Mouse (Mus musculus) forebrain, embryonic 15.5 days (tissue): ENCODE data around the gene AI837181. TPM values are rescaled to one million over a fixed set of nuclear protein-coding genes. Genes with fewer than 3 reads are reported as not detected.
A peak's percentile ranks its signal among the peaks of the same experiment; 100 is the strongest.

Experiments used
- ATAC-seq: fragments of 200-750 bp; cut with Nextera tagmentation; replicated peaks from 2 replicates; pipeline ENCODE4 v1.8.0; 2017; ENCODE audit warnings: mild to moderate bottlenecking, moderate TSS enrichment, moderate library complexity
- H3K27ac ChIP-seq: fragments of 300-500 bp; sonication (generic); replicated peaks from 2 replicates; pipeline ENCODE4 v1.5.1; 2015; ENCODE audit warnings: mild to moderate bottlenecking, inconsistent platforms
- H3K27me3 ChIP-seq: fragments of 300-500 bp; sonication (generic); 2 replicates; pipeline ENCODE4 v1.6.1; 2015; ENCODE audit warnings: inconsistent platforms
- H3K36me3 ChIP-seq: fragments of 300-500 bp; sonication (generic); 2 replicates; pipeline ENCODE4 v1.6.1; 2015; ENCODE audit warnings: mild to moderate bottlenecking, inconsistent platforms
- H3K4me1 ChIP-seq: fragments of 300-500 bp; sonication (generic); 2 replicates; pipeline ENCODE4 v1.6.1; 2015; ENCODE audit warnings: inconsistent platforms
- H3K4me2 ChIP-seq: fragments of 300-500 bp; sonication (generic); replicated peaks from 2 replicates; pipeline ENCODE4 v1.6.1; 2015; ENCODE audit warnings: mild to moderate bottlenecking, inconsistent platforms
- H3K4me3 ChIP-seq: fragments of 300-500 bp; sonication (generic); 2 replicates; pipeline ENCODE4 v1.5.1; 2015; ENCODE audit warnings: mild to moderate bottlenecking, inconsistent platforms
- H3K9ac ChIP-seq: fragments of 300-500 bp; sonication (generic); replicated peaks from 2 replicates; pipeline ENCODE4 v1.6.1; 2015; ENCODE audit warnings: mild to moderate bottlenecking, inconsistent platforms
- H3K9me3 ChIP-seq: fragments of 300-500 bp; sonication (generic); 2 replicates; pipeline ENCODE4 v1.6.1; 2016; ENCODE audit warnings: inconsistent platforms
- WGBS: fragments of 180-500 bp; shearing (Covaris S2); methylation state at CpG from one replicate; pipeline ENCODE4 v1.1.7; 2015; ENCODE audit warnings: mixed read lengths; 5-methylcytosine and 5-hydroxymethylcytosine counted together
- polyA plus RNA-seq: library from polyadenylated mRNA; unstranded; fragments of >200 nt; fragmentation: Nextera tagmentation; extraction: Ambion mirVana; gene quantifications from 2 replicates; pipeline ENCODE4 v1.2.1, GENCODE M21; 2015

The AI837181 gene
- polyA plus RNA-seq, 1 experiment from 2014 or later = 66.5 TPM

- Histone ChIP-seq H3K27ac (no peak overlapping the region; the same call in 1 of the 2 replicates), H3K36me3 (0 out of 2 replicates have a peak, but pooled peaks cover 3% of the 10 kb centered on the region), H3K4me3 (peak overlapping the region; percentile 59), H3K4me1 (peaks cover 37% of the 10 kb centered on the region), H3K4me2 (peak overlapping the region; percentile 94), H3K9ac (peak overlapping the region; percentile 68), H3K27me3 (peaks cover 10% of the 10 kb centered on the region; the same call in 1 of the 2 replicates), H3K9me3 (no peaks in the 10 kb centered on the region)
- ATAC-seq = no peak
- WGBS = 60% methylated on average over 8 of the region's 8 CpGs
These were observed 30.6 kb downstream of the AI837181 start for GRCm38 (mm10) chr19:5455568-5455967.

DNA sequence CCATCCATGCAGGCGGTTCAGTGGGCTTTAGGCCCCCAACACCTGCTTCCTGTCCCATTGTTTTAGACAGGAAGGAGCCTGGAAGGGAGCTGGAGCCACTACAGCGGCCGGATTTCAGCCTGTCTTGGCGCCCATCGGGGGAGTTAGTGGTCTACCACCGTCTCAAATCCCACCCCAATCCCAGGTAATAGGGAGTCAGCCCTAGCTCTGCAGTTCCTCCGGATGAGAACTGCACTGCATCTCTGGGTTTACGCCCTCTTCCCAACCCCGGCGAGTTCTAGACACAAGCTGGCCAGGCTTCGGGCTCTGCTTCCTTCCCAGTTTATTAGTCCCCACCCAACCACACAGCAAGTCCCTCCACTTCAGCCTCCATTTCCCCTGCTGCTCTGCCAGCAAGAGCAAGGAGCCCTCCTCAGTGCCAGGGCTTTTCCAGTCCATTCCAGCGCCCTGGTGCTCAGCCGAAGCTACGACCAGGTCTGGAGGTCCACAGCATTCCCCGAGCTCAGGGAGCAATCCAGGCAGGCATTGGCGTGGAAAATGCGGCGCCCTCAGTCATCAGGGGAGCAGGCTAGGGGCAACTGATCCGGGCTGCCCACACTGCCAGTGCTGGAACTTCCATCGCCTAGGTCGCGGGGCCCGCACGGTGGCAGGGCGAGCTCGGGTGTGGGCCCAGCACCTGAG lies 31.4 kb downstream of the AI837181 start:
- H3K27ac ChIP-seq = peak overlapping the region; percentile 94
- H3K36me3 ChIP-seq = 0 out of 2 replicates have a peak, but pooled peaks cover 3% of the 10 kb centered on the region
- H3K4me1 ChIP-seq = peaks cover 43% of the 10 kb centered on the region
- 4% methylated on average over 26 of the region's 26 CpGs for WGBS
- H3K9me3 ChIP-seq = no peaks in the 10 kb centered on the region
- peak overlapping the region; percentile 94 for H3K4me2 ChIP-seq
- peak overlapping the region; percentile 59 for H3K4me3 ChIP-seq
- H3K9ac ChIP-seq = peak overlapping the region; percentile 68
- ATAC-seq = no peak
- H3K27me3 ChIP-seq = 0 out of 2 replicates have a peak, but pooled peaks cover 9% of the 10 kb centered on the region

DNA sequence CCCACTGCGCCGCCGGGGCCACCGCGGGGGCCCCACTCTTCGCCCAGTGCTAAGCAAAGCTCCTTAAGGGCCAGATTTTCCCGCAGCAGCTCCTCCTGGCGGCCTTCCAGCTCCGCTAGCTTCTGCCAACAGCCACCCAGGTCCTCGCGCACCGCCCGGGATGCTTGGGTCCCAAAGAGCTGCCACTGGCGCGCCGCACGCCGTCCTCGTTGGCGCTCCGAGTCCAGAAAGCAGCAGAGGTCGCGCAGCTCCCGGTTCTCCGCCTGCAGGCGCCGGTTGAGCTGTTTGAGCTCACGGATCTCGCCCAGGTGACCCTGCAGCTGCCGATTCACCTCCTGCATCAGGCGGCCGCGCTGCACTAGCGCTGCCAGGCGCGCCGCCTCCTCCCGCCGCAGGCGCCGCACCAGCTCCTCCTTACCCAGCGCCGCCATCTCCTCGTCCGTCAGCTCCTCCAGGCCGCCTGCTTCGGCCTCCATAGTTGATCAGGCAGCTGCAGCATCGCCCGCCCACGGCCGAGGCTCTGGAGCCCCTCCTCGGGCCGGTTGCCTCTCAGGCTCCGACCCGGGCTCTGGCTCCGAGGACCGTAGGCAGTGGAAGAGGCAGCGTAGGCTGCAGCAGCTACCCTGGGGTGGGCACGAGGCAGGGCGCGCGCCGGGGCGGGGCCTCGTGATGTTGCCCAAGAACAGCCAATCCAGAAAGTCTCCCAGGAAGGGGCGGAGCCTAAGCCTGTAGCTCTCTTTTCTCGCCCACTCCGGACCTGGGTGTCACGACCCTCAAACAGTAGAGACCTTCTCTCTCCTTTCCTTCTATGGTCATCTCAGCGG lies 32.2 kb downstream of the AI837181 start:
- under 1% methylated on average over 70 of the region's 70 CpGs for WGBS
- peak; percentile 92 for ATAC-seq
- Histone ChIP-seq H3K27me3 (0 out of 2 replicates have a peak, but pooled peaks cover 9% of the 10 kb centered on the region), H3K36me3 (0 out of 2 replicates have a peak, but pooled peaks cover 3% of the 10 kb centered on the region), H3K4me2 (peak overlapping the region; percentile 94), H3K4me3 (peak overlapping the region; percentile 59), H3K4me1 (peaks cover 48% of the 10 kb centered on the region), H3K9ac (peak overlapping the region; percentile 68), H3K9me3 (no peaks in the 10 kb centered on the region), H3K27ac (peak overlapping the region; percentile 94)

DNA sequence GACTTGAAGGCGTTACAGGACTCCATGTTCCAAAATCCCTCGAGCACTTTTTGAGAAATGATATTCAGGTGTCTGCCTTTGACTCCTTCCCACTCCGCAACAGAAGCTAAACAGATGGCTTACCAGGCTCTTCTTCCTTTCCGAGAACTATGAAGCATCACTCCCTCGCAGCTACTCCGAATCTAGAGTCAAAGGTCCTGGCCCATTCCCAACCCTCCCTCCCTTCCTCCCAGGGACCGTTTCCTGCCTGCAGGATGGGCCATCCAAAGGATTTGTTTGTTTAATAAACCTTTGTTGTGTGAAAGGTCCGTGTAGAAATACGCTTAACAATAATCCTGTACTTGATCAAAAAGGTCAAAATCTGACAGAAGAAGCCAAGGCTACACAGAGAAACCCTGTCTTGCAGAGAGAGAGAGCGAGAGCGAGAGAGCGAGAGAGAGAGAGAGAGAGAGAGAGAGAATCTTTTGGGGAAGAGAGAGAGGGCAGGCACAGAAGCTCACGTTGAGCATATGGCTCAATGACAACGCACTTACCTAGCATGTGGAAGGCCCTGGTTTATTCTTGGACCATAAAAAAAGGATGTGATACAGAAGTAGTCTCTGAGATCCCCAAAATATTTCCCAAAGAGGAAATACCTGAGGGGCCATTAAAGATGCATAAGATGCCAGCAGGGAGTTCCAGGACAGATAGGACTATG lies 33.0 kb downstream of the AI837181 start, which contains the start of gene Ccdc85b:
TSS of gene Ccdc85b (minus strand) at position 149 of the 697 bp plus-strand sequence.
- H3K4me2 ChIP-seq = peak within 1 kb of the TSS; percentile 94
- peak within 1 kb of the TSS; percentile 59 for H3K4me3 ChIP-seq
- H3K36me3 ChIP-seq = 0 out of 2 replicates have a peak, but pooled peaks cover 10% of the 10 kb centered on the region
- H3K9ac ChIP-seq = peak within 1 kb of the TSS; percentile 68
- H3K9me3 ChIP-seq = no peaks in the 10 kb centered on the region
- 15% methylated on average over 14 of the region's 14 CpGs for WGBS
- 0 out of 2 replicates have a peak, but pooled peaks cover 9% of the 10 kb centered on the region for H3K27me3 ChIP-seq
- peaks cover 48% of the 10 kb centered on the region for H3K4me1 ChIP-seq
- no peak; the same call in 1 of the 2 replicates for ATAC-seq
- peak within 1 kb of the TSS; percentile 94 for H3K27ac ChIP-seq

DNA sequence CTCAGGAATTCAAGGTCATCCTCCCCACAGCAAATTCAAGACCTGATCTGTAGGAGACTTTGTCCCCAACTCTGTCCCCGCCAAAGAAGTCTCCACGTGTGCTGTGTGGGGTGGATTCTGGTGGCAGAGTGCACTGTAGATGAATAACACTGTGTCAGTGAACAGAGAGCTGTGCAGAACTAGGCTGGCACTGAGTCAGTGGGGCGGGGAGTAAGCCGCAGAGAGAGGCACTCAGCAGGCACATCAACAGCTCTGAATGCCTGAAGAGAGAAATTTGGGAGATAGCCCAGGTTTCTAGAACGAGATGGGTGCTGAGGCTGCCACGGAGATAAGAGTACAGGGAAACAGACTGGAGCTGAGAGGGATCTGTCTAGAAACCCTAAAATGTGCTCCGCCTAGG lies 34.1 kb downstream of the AI837181 start:
- H3K27me3 ChIP-seq = 0 out of 2 replicates have a peak, but pooled peaks cover 9% of the 10 kb centered on the region
- H3K9ac ChIP-seq = no peak overlapping the region
- H3K36me3 ChIP-seq = peaks cover 13% of the 10 kb centered on the region; the same call in 1 of the 2 replicates
- WGBS = 62% methylated on average over 7 of the region's 7 CpGs
- no peak overlapping the region for H3K4me3 ChIP-seq
- H3K4me1 ChIP-seq = peaks cover 52% of the 10 kb centered on the region
- no peak overlapping the region for H3K4me2 ChIP-seq
- no peak overlapping the region; the same call in 1 of the 2 replicates for H3K27ac ChIP-seq
- no peaks in the 10 kb centered on the region for H3K9me3 ChIP-seq
- ATAC-seq = no peak

DNA sequence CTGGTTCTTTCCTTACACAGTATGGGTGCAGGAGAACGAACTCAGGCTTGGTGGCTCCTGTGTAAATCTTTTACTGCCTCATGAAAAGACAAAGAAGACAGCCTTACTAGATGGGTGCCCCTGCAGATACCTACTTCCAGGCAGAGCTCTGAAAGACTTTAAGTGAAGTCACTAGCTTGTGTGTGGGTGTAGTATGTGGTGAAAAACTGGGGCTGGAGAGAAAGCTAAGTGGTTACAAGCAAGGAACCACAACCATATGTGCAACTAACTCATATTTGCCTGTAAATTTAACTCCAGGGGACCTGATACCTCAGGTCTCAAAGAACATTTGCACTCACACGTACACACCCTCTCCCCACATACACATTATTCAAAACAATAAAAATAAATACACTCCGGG lies 35.0 kb downstream of the AI837181 start:
- H3K4me1 ChIP-seq = peaks cover 57% of the 10 kb centered on the region
- WGBS = 27% methylated on average over 3 of the region's 3 CpGs
- peak overlapping the region; percentile 93 for H3K4me2 ChIP-seq
- H3K4me3 ChIP-seq = peak overlapping the region; percentile 75
- H3K9me3 ChIP-seq = no peaks in the 10 kb centered on the region
- peak overlapping the region; percentile 75 for H3K9ac ChIP-seq
- H3K36me3 ChIP-seq = peaks cover 20% of the 10 kb centered on the region
- H3K27me3 ChIP-seq = 0 out of 2 replicates have a peak, but pooled peaks cover 9% of the 10 kb centered on the region
- H3K27ac ChIP-seq = peak overlapping the region; percentile 82
- no peak for ATAC-seq

GRCm38 (mm10) chr19:5460465-5460911 lies 35.5 kb downstream of the AI837181 start, which contains the start of gene Fibp:
Fibp (plus strand) TSS chr19:5460615.
- Histone ChIP-seq H3K4me1 (peaks cover 53% of the 10 kb centered on the region), H3K27ac (peak within 1 kb of the TSS; percentile 82), H3K4me3 (peak within 1 kb of the TSS; percentile 75), H3K36me3 (peaks cover 26% of the 10 kb centered on the region), H3K9ac (peak within 1 kb of the TSS; percentile 75), H3K9me3 (no peaks in the 10 kb centered on the region), H3K4me2 (peak within 1 kb of the TSS; percentile 93), H3K27me3 (0 out of 2 replicates have a peak, but pooled peaks cover 9% of the 10 kb centered on the region)
- under 1% methylated on average over 32 of the region's 32 CpGs for WGBS
- peak; percentile 49 for ATAC-seq

DNA sequence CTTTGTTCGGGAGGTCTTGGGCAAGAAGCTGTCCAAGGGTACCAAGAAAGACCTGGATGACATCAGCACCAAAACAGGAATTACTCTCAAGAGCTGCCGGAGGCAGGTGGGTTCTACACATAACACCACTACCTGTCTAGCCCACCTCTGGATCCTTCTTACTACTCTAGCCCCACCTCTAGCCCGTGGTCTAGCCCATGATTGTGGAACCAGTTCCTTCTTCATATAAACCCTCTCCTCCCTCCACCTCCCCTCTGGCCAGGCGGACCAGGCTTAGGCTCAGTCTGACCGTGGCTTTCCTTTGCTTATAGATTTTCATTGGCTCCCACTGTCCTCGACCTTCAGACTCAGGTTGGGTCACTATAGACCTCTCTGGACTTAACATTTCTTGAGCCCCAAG lies 36.5 kb downstream of the AI837181 start:
- peak overlapping the region; percentile 75 for H3K9ac ChIP-seq
- peaks cover 44% of the 10 kb centered on the region for H3K4me1 ChIP-seq
- no peak for ATAC-seq

DNA sequence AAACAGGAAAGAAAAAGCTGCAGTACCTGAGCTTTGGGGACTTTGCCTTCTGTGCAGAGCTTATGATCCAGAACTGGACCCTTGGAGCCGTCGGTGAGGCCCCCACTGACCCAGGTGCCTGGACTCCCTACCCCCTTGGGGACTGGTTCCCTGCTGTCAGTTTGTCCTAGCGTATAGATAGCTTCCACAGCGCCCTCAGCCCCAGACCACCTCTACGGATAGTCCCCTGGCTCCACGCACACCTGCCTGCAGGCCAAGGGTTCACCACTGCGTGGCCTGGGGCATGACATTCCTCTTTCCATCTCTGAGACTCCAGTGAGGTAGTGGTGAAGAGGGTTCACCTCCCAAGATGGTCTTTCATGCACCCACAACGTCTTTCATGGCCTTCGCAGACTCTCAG lies 38.3 kb downstream of the AI837181 start:
- peaks cover 35% of the 10 kb centered on the region for H3K4me1 ChIP-seq
- WGBS = 91% methylated on average over 9 of the region's 9 CpGs
- peaks cover 51% of the 10 kb centered on the region for H3K36me3 ChIP-seq

More for the DNA sequence above, 36.5 kb downstream of the AI837181 start:
- peak overlapping the region; percentile 93 for H3K4me2 ChIP-seq
- 87% methylated on average over 6 of the region's 6 CpGs for WGBS
- H3K27ac ChIP-seq = no peak overlapping the region
- 0 out of 2 replicates have a peak, but pooled peaks cover 9% of the 10 kb centered on the region for H3K27me3 ChIP-seq
- H3K9me3 ChIP-seq = no peaks in the 10 kb centered on the region
- peak overlapping the region; percentile 75 for H3K4me3 ChIP-seq
- H3K36me3 ChIP-seq = peaks cover 36% of the 10 kb centered on the region

GRCm38 (mm10) chr19:5463791-5464562 lies 39.0 kb downstream of the AI837181 start:
- ATAC-seq = peak; percentile 42; the same call in 1 of the 2 replicates

More for the DNA sequence above, 38.3 kb downstream of the AI837181 start:
- Histone ChIP-seq H3K9ac (no peak overlapping the region), H3K9me3 (no peaks in the 10 kb centered on the region), H3K4me2 (no peak overlapping the region), H3K27me3 (0 out of 2 replicates have a peak, but pooled peaks cover 7% of the 10 kb centered on the region), H3K4me3 (no peak overlapping the region), H3K27ac (no peak overlapping the region)
- ATAC-seq = no peak

More at GRCm38 (mm10) chr19:5463791-5464562, 39.0 kb downstream of the AI837181 start:
- 34% methylated on average over 15 of the region's 15 CpGs for WGBS
- H3K4me2 ChIP-seq = peak overlapping the region; percentile 43
- H3K4me1 ChIP-seq = peaks cover 31% of the 10 kb centered on the region
- H3K27ac ChIP-seq = peak overlapping the region; percentile 60
- H3K9ac ChIP-seq = peak overlapping the region; percentile 45
- H3K27me3 ChIP-seq = 0 out of 2 replicates have a peak, but pooled peaks cover 3% of the 10 kb centered on the region
- peaks cover 51% of the 10 kb centered on the region for H3K36me3 ChIP-seq
- H3K9me3 ChIP-seq = no peaks in the 10 kb centered on the region
- peak overlapping the region; percentile 26 for H3K4me3 ChIP-seq
